Mouse (Mus musculus) brown adipose tissue, adult 24 weeks (tissue): ENCODE data around the gene Nr1d1. TPM values are rescaled to one million over a fixed set of nuclear protein-coding genes. Genes with fewer than 3 reads are reported as not detected.
A peak's percentile ranks its signal among the peaks of the same experiment; 100 is the strongest.

Source experiments
- H3K27ac ChIP-seq: fragments of 200-500 bp; replicated peaks from 2 replicates; pipeline ENCODE4 v1.5.1; 2012; ENCODE audit warnings: low read depth, mild to moderate bottlenecking, low read length
- H3K4me1 ChIP-seq: fragments of 200-500 bp; 2 replicates; pipeline ENCODE4 v1.6.1; 2012; ENCODE audit warnings: low read length, mixed read lengths; ENCODE audit not compliant: control insufficient read depth, insufficient read depth, insufficient read length
- H3K4me3 ChIP-seq: fragments of 200-500 bp; 2 replicates; pipeline ENCODE4 v1.5.1; 2012; ENCODE audit warnings: low read depth, mild to moderate bottlenecking, low read length, moderate library complexity; ENCODE audit not compliant: insufficient read depth
- polyA plus RNA-seq: library from polyadenylated mRNA; stranded (reverse); fragments of >200 nt; gene quantifications from 2 replicates; pipeline ENCODE4 v1.2.4, GENCODE M21; 2012; ENCODE audit not compliant: missing spikeins, insufficient read depth, insufficient read length

Nr1d1 gene
- polyA plus RNA-seq, 1 experiment = 90.9 TPM

DNA sequence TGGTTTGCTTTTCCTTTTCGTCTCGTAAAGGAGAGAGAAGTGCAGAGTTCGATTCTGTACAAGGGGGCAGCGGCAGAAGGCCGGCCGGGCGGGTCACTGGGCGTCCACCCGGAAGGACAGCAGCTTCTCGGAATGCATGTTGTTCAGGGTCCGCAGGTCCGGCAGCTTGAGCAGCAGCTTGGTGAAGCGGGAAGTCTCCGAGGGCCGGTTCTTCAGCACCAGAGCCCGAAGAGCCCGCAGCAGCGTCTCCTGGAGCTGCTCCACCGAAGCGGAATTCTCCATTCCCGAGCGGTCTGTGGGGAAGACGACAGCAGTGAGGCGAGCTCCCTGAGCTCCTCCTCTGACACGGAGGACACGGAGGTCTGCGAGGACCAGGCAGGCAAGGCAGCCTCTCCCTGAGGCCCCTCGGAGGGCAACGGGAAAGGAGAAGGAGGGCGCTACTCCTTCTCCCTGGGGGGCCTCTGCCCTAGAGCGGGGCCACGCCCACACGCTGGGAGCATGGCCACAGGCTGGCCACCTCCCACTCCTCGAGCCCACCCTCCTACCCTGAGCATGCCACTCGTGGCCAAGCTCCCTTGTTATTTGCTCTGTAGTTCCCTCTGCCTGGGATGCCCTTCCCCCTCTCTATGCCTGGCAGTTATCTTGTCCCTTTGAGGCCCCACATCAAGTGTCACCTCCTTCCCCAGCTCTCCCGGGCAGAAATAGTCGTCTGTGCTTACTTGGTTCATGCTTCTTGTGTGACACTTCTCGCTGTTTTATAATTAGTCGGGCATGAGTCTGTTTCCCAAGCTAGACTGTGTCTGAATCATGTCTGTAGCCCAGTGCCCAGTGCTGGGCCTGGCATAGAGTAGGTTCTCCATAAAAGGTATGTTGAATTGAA is 6.8 kb downstream of the Nr1d1 start:
- 0 out of 2 replicates have a peak overlapping the region, but pooled peaks have one; percentile 6 for H3K27ac ChIP-seq
- H3K4me1 ChIP-seq = peaks cover 36% of the 10 kb centered on the region
- peak overlapping the region; percentile 1; the same call in 1 of the 2 replicates for H3K4me3 ChIP-seq

DNA sequence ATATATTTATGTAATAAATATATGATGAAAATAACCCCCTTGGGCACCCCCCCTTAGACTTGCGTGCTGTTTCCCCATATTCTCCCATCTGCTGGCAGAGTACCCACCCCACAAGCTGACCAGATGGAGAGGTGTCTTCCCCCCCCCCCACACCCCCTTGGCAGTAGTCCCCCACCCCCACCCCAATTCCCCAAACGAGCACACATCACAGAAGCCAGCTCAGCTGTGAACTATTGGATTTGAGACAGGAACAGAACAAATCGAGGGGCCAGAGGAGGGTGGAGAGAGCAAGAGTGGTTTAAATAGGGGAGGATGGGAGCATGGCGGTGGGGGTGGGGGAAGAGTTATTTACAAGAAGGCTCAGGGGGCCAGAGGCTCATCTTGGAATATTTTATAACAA is 7.4 kb downstream of the Nr1d1 start:
- H3K4me1 ChIP-seq = peaks cover 36% of the 10 kb centered on the region
- no peak overlapping the region for H3K27ac ChIP-seq
- no peak overlapping the region for H3K4me3 ChIP-seq

DNA sequence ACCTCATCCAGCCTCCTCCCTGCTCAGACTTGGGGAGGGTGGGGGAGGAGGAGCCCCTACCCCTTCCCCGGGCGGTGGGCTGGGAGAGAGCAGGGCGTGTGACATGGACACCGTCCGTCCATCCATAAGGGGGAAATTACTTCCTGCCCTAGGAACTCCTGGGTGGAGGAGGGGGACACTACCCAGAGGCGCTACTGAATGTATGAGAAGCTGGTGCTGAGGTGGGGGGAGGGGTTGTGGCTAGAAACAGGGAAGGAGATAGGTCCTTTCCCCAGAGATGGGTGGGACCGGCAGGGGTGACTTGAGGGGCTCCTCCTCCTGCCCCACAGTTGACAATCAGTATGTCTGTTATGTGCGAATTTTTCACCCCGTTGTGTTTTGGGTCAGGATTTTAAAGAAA is 7.9 kb downstream of the Nr1d1 start:
- H3K4me1 ChIP-seq = peaks cover 36% of the 10 kb centered on the region
- H3K27ac ChIP-seq = no peak overlapping the region
- H3K4me3 ChIP-seq = no peak overlapping the region

- H3K4me3 ChIP-seq = no peak overlapping the region
- H3K27ac ChIP-seq = no peak overlapping the region
- peaks cover 35% of the 10 kb centered on the region for H3K4me1 ChIP-seq
Observed at GRCm38 (mm10) chr11:98766816-98767215, 8.3 kb downstream of the Nr1d1 start.

DNA sequence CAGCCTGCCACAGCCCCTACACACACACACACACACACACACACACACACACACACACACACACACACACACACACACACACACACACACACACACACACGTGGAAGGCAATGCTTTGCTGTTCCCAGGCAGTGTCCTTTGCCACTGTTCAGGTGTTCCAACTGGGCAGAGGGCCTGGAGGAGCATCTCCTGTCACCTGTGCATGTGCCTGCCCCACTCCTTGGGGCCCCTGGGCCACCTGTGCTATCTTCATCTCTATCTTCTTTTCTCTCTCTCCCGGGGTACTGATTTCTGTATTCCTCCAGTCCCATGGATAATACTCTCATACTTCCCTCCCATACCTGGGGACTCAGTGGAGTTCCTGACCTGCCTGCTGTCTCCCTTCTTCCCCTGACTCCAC is 8.8 kb downstream of the Nr1d1 start:
- H3K27ac ChIP-seq = no peak overlapping the region
- H3K4me3 ChIP-seq = no peak overlapping the region
- H3K4me1 ChIP-seq = peaks cover 32% of the 10 kb centered on the region

DNA sequence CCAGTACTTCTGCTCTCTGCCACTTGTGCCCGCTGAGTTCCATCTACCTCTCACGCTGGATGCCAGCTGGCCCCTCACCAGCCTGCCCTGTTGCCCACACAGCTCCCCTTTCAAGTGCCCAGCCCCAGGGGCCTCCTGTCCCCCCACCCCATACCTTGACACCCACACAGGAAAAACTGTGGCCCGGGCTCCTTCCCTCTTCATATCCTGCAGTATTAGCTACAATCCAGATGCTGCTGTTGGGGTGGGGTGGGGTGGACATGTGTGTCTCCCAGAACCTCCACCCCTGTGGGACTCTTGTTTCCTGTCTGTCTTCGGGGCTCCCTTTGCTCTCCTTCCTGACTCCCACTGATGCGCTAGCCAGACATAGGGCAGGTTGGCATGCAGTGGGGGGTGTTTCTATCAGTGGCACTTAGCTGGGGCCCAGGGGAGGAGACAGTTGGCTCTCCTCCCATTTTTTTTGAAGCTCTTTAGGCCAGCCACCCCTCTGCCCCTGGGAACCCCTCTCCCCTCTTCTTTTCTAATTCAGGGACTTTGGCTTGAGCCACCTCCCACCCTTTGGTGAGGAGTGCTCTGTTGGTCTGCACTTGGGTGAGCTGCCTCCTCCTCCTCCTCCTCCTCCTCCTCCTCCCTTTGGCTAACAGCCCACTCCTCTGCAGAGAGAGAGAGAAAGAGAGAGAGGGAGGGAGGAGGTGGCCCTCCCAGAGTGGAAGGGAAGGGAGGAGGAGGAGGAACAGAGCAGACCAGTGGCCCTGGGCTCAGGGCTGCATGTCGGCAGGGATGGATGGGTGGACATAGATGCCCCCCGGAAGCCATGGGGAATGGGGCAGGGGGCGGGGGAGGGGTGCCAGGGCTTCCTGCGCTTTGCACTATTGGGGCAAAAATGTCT is 9.5 kb downstream of the Nr1d1 start:
- peaks cover 27% of the 10 kb centered on the region for H3K4me1 ChIP-seq
- peak overlapping the region; percentile 74; the same call in 1 of the 2 replicates for H3K27ac ChIP-seq
- no peak overlapping the region for H3K4me3 ChIP-seq

DNA sequence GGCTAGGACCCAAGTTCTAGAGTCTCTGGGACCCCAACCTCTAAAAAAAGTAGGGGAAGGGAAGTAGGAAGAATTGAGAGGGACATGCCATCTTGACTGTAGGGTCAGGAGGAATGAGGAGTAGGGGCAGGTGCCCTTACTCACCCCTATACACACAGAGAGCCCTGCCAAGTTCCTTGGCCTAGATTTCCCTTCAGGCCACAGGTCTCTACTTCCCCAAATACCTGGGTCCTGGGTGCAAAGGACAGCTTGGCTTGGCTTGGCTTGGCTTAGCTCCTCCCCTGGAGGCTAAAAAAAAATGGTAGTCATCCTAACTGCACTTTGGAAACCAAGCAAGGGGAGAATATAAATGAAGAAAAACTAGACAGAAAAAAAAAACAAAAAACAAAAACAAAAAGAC is 10.4 kb downstream of the Nr1d1 start:
- Histone ChIP-seq H3K27ac (peak overlapping the region; percentile 44), H3K4me1 (peaks cover 19% of the 10 kb centered on the region), H3K4me3 (no peak overlapping the region)

- Histone ChIP-seq H3K27ac (peak overlapping the region; percentile 44; the same call in 1 of the 2 replicates), H3K4me3 (no peak overlapping the region), H3K4me1 (peaks cover 16% of the 10 kb centered on the region)
Observed at GRCm38 (mm10) chr11:98764091-98764490, 11.0 kb downstream of the Nr1d1 start.

DNA sequence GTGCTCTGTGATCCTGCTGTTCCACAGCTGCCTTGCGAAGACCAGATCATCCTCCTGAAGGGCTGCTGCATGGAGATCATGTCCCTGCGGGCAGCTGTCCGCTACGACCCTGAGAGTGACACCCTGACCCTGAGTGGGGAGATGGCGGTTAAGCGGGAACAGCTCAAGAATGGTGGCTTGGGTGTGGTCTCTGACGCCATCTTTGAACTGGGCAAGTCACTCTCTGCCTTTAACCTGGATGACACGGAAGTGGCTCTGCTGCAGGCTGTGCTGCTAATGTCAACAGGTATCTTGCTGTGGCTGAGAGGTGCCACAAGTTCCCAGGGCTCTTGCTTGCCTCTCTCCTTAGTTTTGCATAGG is 11.7 kb downstream of the Nr1d1 start:
- H3K4me1 ChIP-seq = peaks cover 13% of the 10 kb centered on the region
- H3K27ac ChIP-seq = no peak overlapping the region

DNA sequence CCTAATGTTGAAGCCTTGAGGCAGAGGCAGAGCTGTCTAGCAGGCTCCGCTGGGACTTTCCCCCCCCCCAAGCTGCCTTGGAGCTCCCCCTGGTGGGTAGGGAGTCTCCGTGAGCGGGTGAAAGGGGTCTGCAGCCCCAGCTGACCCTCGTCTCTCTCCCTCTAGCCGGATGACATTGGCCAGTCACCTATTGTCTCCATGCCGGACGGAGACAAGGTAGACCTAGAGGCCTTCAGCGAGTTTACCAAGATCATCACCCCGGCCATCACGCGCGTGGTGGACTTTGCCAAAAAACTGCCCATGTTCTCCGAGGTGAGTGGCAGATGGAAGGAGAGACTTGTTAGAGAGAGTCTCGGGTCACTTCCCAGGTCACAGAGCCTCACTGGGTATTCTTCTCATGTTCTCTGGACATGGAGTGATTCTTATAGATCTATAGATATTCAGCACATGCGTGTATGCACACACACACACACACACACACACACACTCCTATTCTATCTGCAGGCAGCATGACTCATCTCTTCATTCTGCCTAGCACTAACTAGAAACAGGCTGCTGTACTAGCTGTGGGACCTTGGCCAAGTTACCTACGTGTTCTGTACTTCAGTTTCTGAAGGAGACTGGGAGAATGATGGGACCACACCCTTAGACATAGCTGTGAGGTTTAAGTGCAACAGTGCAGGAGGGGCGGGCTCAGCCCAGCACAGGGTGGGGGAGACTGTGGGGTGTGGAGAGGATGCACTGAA is 12.2 kb downstream of the Nr1d1 start:
- H3K27ac ChIP-seq = no peak overlapping the region
- peaks cover 13% of the 10 kb centered on the region for H3K4me1 ChIP-seq
- no peak overlapping the region for H3K4me3 ChIP-seq

More for the DNA sequence above, 11.7 kb downstream of the Nr1d1 start:
- no peak overlapping the region for H3K4me3 ChIP-seq

DNA sequence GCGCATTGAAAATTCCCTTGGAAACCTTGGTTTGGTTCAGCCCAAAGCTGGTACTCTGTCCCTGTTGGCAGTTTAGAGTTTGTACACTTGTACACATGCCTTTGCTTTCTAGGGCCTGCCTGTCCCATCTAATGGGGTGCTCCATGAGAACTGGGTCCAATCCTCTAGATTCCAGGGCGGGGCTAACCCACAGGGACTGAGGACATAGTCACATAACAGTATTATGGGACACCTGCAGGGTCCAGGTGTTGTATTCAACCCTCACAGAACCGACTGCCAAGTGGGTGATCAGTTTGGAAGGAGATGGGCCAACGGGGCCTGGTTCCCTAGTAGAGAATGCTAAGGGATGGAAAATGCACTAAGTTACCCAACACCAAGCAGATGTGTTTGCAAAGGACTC is 13.2 kb downstream of the Nr1d1 start:
- H3K27ac ChIP-seq = no peak overlapping the region

GRCm38 (mm10) chr11:98756711-98757110 is 18.4 kb downstream of the Nr1d1 start:
- no peak overlapping the region for H3K27ac ChIP-seq
- no peak overlapping the region for H3K4me3 ChIP-seq
- H3K4me1 ChIP-seq = peaks cover 20% of the 10 kb centered on the region

More for the DNA sequence above, 13.2 kb downstream of the Nr1d1 start:
- Histone ChIP-seq H3K4me3 (no peak overlapping the region), H3K4me1 (peaks cover 13% of the 10 kb centered on the region)

- no peak overlapping the region for H3K4me3 ChIP-seq
- H3K27ac ChIP-seq = peak overlapping the region; percentile 49
- peaks cover 26% of the 10 kb centered on the region for H3K4me1 ChIP-seq
Observed at GRCm38 (mm10) chr11:98755726-98756380, 19.3 kb downstream of the Nr1d1 start.

GRCm38 (mm10) chr11:98754621-98755181 is 20.4 kb downstream of the Nr1d1 start:
- H3K4me3 ChIP-seq = no peak overlapping the region
- peak overlapping the region; percentile 74 for H3K27ac ChIP-seq
- peaks cover 36% of the 10 kb centered on the region for H3K4me1 ChIP-seq
